Mouse (Mus musculus) embryo, embryonic 10.5 days (tissue): ENCODE data around the gene Popdc2.

Source experiments
- DNase-seq: peaks from one replicate; pipeline ENCODE4 v3.0.0-alpha.2; 2015; ENCODE audit warnings: low spot score

Popdc2 gene

GRCm38 (mm10) chr16:38354185-38354913 lies 7.7 kb upstream of the Popdc2 start:
- no peak for DNase-seq

- no peak for DNase-seq
These were observed 3.7 kb upstream of the Popdc2 start for GRCm38 (mm10) chr16:38358256-38358812.

DNA sequence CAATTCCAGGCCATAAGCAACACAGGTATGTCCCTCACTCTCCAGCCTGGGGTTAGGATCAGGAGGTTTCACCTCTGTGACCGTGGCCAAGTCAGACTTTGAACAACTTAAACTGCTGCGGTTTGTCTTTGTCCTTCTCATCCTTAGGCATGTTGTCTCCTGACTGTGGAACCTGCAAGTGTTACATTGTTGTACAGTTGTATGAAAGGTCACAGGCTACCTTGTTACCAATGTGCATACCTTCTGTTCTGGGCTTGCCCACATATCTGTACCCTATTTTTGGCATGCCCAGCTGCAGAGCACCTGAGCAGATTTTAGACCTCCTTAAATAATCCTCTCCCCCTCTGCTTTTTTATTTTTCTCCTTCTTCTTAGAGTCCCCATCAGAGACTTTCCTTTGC lies 2.8 kb upstream of the Popdc2 start:
- DNase-seq: no peak

DNA sequence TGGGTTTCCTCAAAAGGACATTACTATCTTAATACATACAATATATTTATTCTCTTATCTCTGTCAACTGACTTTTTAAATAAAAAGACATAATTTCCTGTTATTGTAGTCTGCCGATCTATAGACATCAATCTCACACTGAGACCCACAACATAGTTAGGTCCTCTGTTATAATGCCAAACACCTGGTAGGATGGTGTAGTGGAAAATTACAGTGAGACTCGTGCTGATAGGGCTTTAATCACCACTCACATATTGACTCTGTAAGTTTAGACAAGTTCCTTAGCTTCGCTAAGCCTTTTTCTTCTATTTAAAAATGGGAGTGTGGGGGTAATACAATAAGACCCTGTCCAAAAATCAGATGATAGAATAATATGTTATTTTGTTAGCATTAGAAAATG lies 2.2 kb upstream of the Popdc2 start:
- no peak for DNase-seq

GRCm38 (mm10) chr16:38360317-38360716 lies 1.7 kb upstream of the Popdc2 start:
- no peak for DNase-seq

- no peak for DNase-seq
These were observed 665 bp downstream of the Popdc2 start for GRCm38 (mm10) chr16:38362493-38363255.

GRCm38 (mm10) chr16:38363256-38363595 lies 1.2 kb downstream of the Popdc2 start:
- no peak for DNase-seq

GRCm38 (mm10) chr16:38363657-38364056 lies 1.6 kb downstream of the Popdc2 start:
- no peak for DNase-seq

GRCm38 (mm10) chr16:38365390-38365789 lies 3.4 kb downstream of the Popdc2 start:
- DNase-seq: no peak

- no peak for DNase-seq
These were observed 4.2 kb downstream of the Popdc2 start for GRCm38 (mm10) chr16:38366231-38366630.

DNA sequence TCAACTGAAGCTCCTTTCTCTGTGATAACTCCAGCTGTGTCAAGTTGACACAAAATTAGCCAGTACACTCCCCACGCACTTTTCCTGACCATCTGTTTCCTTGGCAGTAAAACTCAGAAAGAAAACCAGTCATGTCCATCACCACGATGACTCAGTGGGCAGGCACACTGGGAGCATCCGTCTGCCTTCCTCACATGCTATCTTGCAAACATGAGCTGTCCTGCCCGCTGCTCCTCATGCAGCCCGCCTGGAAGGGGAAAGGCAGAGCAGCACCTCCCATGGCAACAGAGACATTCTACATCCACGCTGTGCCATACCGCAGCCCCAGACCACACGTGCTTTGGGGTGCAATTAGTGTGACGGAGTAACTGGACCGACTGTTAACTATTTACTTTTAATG lies 6.3 kb downstream of the Popdc2 start:
- no peak for DNase-seq

GRCm38 (mm10) chr16:38369000-38369399 lies 7.0 kb downstream of the Popdc2 start:
- no peak for DNase-seq

- no peak for DNase-seq
These were observed 7.4 kb downstream of the Popdc2 start for GRCm38 (mm10) chr16:38369431-38369830.

- DNase-seq: no peak
These were observed 8.0 kb downstream of the Popdc2 start for GRCm38 (mm10) chr16:38369992-38370484.

DNA sequence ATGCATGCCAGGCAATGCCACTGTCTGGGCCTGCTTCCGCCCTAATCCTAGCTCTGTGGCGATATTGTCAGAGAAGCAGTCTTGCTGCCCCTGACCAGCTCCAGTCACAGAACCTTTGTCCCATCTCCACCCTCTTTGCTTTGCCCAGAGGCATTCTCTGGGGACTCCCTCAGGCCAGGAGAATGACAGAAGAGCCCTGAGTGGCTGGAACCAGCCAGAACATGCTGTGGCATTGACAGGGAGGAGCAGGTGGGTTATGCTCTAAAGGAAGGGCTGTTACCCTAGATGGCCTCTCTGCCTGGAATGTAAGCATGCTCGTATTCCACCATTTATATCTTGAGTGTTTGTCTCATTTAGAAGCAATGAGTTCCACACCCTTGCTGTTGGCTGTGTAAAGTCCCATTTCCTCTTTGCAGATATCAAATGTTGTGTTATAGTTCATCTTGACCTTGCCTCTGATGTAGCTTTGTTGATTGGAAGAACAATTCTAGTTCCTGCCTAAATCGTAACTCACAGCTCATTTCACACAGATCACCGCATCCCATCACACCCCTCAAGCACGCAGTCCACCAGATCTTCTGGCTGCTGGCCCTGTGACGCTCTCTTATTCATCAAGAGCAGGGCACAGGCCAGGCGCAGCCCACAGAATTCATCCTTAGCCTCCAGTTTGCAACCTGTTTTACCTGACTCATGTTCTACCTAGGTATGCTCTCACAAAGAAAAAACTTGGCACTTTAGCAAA lies 8.8 kb downstream of the Popdc2 start:
- no peak for DNase-seq

DNA sequence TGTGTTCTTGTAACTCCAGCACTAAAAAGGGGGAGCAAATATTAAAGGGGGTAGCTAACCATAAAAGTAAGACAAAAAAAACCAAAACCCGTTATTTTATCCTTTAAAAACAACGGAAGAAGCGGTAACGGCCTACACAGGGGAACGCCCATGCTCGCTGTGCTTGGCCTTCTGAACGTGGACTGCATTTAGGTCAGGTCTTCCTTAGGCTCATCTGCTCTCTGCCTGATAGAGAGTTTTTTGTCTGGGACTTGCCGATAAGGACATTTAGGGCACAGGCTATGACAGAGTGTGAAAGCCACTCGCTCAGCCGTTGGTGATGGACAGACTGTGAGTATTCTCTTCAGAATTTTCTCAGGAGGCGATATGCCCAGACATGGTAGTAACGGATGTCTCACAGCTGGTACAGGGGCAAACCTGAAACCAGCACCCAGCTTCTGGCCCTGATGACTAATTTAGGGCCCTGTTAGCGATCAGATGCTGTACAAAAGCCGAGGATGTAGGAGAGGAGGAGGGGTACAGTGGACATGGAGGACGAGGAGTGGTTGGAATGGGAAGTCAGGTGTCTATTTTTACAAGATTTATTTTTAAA lies 9.8 kb downstream of the Popdc2 start:
- DNase-seq: no peak

- DNase-seq: no peak
These were observed 10.9 kb downstream of the Popdc2 start for GRCm38 (mm10) chr16:38372876-38373275.

- DNase-seq: no peak
These were observed 11.4 kb downstream of the Popdc2 start for GRCm38 (mm10) chr16:38373439-38373838.

GRCm38 (mm10) chr16:38373941-38374340 lies 11.9 kb downstream of the Popdc2 start:
- no peak for DNase-seq

GRCm38 (mm10) chr16:38374379-38375140 lies 12.6 kb downstream of the Popdc2 start:
- no peak for DNase-seq

DNA sequence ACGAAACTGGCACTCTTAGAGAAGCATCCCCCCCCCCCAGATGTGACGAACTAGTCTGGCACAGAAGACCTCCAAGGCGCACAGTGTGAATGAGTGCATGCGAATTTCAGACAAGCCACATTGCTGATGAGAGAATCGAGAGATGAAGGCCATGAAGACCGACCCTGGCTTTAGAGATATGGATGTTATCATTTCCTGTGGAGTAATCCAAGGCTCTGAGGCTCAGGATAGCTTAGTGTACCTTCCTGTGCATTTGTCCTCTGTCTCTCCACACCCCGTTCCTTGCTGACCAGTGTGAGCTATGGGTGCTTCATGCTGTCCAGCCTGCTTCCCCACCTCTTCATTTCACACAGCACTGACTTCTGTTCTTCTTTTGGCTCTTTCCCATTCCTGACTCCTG lies 13.2 kb downstream of the Popdc2 start:
- DNase-seq: no peak
